Mouse (Mus musculus): ENCODE results near the gene Smad6.

DNA sequence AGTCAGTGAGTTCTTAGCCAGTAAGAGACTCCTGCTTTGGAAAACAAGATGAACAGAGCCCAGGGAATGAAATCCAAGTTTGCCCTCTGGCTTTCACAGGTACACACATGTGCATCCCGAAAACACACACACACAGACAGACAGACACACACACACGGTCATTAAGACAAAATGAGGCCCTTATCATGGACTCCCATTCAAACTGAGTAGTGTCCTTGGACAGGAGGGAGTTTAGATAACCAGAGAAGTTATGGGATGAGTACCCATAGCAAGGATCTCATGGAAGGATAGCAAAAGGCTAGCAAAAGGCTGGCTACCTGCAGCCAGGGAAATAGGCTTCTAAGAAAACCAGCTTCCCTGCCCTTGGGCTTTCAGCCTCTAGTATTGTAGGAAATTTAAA is 29.4 kb upstream of the Smad6 start:
- TF ChIP-seq POLR2A (IDR thresholded peaks at IDR 0.05; ENCODE audit: control insufficient read depth, low read depth, low read length) = no peak
- no peak for TF ChIP-seq CTCF (IDR thresholded peaks at IDR 0.05; ENCODE audit: control insufficient read depth, insufficient read depth, insufficient replicate concordance, low read depth, low read length)

Measured in testis, adult 2 months (tissue).